Mouse (Mus musculus) hindbrain, embryonic 12.5 days (tissue): ENCODE results near the gene Ubac1. TPM values are rescaled to one million over a fixed set of nuclear protein-coding genes. Genes with fewer than 3 reads are reported as not detected.

ENCODE experiments used
- ATAC-seq: fragments of 200-750 bp; cut with Nextera tagmentation; 2 replicates; pipeline ENCODE4 v1.8.0; 2017; ENCODE audit warnings: moderate TSS enrichment; ENCODE audit not compliant: low FRiP score
- H3K27ac ChIP-seq: fragments of 300-500 bp; sonication (generic); 2 replicates; pipeline ENCODE4 v1.5.1; 2016; ENCODE audit warnings: mild to moderate bottlenecking
- H3K27me3 ChIP-seq: fragments of 300-500 bp; sonication (generic); 2 replicates; pipeline ENCODE4 v1.6.1; 2016; ENCODE audit warnings: mild to moderate bottlenecking
- H3K36me3 ChIP-seq: fragments of 300-500 bp; sonication (generic); 2 replicates; pipeline ENCODE4 v1.6.1; 2016; ENCODE audit warnings: mild to moderate bottlenecking
- H3K4me1 ChIP-seq: fragments of 300-500 bp; sonication (generic); 2 replicates; pipeline ENCODE4 v1.6.1; 2016
- H3K4me2 ChIP-seq: fragments of 300-500 bp; sonication (generic); replicated peaks from 2 replicates; pipeline ENCODE4 v1.6.1; 2016; ENCODE audit warnings: mild to moderate bottlenecking
- H3K4me3 ChIP-seq: fragments of 300-500 bp; sonication (generic); 2 replicates; pipeline ENCODE4 v1.5.1; 2016; ENCODE audit warnings: mild to moderate bottlenecking
- H3K9ac ChIP-seq: fragments of 300-500 bp; sonication (generic); 2 replicates; pipeline ENCODE4 v1.6.1; 2016; ENCODE audit warnings: mild to moderate bottlenecking, moderate library complexity
- H3K9me3 ChIP-seq: fragments of 300-500 bp; sonication (generic); replicated peaks from 2 replicates; pipeline ENCODE4 v1.6.1; 2016; ENCODE audit warnings: mild to moderate bottlenecking
- WGBS: fragments of 180-500 bp; shearing (Covaris S2); methylation state at CpG from one replicate; pipeline ENCODE4 v1.1.7; 2016; 5-methylcytosine and 5-hydroxymethylcytosine counted together
- polyA plus RNA-seq: library from polyadenylated mRNA; unstranded; fragments of >200 nt; fragmentation: Nextera tagmentation; extraction: Ambion mirVana; gene quantifications from 2 replicates; pipeline ENCODE4 v1.2.1, GENCODE M21; 2016

Gene Ubac1
- 98.4 and 102 TPM in 2 replicates for polyA plus RNA-seq

DNA sequence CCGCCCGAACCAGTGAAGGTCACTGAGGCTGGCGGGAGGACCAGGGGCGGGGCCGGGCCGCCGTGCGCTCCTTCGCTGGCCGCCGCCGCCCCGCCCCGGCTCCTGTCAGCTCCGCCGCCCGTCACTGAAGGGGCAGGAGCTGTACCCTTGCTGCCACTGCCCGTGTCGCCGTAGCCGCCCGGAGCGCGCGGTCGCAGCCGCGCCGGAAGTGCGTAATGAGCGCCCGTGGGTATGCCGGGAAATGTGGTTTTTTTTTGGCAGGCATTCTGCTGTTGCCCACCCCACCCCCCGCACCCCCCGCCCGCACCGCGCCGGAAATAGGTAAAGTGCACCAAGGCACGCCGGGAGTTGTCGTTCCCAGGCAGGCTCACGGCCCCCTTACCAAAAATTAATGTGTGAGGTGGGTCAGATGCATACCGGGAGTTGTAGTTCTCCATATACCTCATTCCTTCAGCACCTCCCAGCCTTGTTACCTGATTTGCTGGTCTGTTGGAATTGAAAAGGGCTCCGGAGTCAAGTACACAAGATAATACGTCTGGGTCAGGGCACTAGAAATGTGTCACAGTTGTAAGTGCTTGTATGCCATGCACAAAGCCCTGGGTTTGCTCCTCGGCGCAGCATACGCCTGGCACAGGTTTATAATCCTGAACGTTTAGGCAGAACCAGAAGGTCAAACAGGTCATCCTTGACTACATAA, at the start of gene Ubac1:
Ubac1 (minus strand) TSS at position 187 of the 697 bp plus-strand sequence.
- H3K4me1 ChIP-seq: peaks cover 16% of the 10 kb centered on the region
- H3K9ac ChIP-seq: peak within 1 kb of the TSS; percentile 89
- H3K36me3 ChIP-seq: no peaks in the 10 kb centered on the region
- ATAC-seq: peak; percentile 93
- 8% methylated on average over 44 of the region's 50 CpGs for whole genome bisulfite sequencing
- no peaks in the 10 kb centered on the region for H3K27me3 ChIP-seq
- peak within 1 kb of the TSS; percentile 92 for H3K4me3 ChIP-seq
- peak within 1 kb of the TSS; percentile 73 for H3K4me2 ChIP-seq
- H3K27ac ChIP-seq: peak within 1 kb of the TSS; percentile 86
- H3K9me3 ChIP-seq: no peaks in the 10 kb centered on the region

DNA sequence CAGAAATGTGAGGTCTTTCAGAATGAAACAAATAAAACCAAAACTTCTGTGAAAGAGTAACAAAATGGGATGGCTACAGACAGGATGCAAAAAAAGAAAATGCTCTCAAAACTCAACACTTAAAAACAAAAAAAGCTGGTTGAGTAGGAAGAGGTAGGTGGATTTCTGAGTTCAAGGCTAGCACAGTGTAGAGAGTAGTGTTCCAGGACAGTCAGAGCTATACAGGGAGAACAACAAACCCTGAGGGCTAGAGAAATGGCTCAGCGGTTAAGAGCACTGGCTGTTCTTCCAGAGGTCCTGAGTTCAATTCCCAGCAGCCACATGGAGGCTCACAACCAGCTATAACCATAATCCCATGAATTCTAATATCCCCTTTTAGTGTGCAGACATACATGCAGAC, 47.0 kb upstream of the Ubac1 start:
- H3K27ac ChIP-seq: no peak overlapping the region
- no peak overlapping the region for H3K4me2 ChIP-seq
- no peaks in the 10 kb centered on the region for H3K36me3 ChIP-seq
- H3K27me3 ChIP-seq: no peaks in the 10 kb centered on the region
- H3K9me3 ChIP-seq: no peaks in the 10 kb centered on the region
- H3K4me3 ChIP-seq: no peak overlapping the region
- peaks cover 11% of the 10 kb centered on the region for H3K4me1 ChIP-seq
- no peak for ATAC-seq
- WGBS: 83% methylated on average over 1 of the region's 1 CpGs
- H3K9ac ChIP-seq: no peak overlapping the region

DNA sequence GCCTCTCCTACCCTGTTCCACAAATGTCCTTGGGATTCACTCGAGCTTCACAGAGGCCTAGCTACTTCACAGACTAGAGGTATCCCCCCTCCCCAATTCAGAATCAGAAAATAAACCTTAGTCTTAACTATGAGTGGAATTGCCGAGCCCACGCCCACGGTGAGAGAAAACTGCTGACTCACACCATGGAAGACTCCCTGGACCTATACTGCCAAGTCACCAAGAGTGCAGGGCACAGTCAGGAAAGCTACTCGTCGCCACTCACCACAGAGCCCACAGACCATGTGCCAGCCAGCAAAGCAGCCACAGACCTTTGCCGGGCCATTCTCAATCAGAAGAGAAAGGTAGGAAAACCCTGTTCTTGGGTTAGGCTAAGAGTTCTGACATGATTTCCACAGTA, 46.6 kb upstream of the Ubac1 start:
- Histone ChIP-seq H3K4me3 (no peak overlapping the region), H3K4me2 (no peak overlapping the region), H3K27me3 (no peaks in the 10 kb centered on the region), H3K9ac (no peak overlapping the region), H3K4me1 (peaks cover 11% of the 10 kb centered on the region), H3K36me3 (no peaks in the 10 kb centered on the region), H3K27ac (no peak overlapping the region), H3K9me3 (no peaks in the 10 kb centered on the region)
- ATAC-seq: no peak
- WGBS: 87% methylated on average over 7 of the region's 7 CpGs

DNA sequence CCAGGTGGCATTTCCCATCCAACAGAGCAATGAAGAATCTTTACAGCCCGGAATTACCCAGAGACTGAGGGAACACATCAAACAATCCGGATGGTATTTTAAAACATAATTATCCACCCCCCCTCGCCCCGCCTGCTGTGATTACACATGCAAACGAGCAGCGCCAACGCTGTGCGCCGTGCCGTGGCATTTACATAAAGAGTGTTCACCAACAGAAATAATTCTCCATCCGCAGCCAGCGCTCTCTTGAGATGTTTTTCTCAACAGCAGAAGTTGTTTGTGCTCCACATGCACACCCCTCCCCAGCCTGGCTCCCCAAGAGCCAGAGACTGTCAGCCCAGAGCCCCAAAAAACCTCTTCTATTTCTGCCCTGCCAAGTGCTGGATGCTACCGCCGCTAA, 45.0 kb upstream of the Ubac1 start:
- Histone ChIP-seq H3K36me3 (no peaks in the 10 kb centered on the region), H3K27me3 (0 out of 2 replicates have a peak, but pooled peaks cover 3% of the 10 kb centered on the region), H3K9me3 (no peaks in the 10 kb centered on the region), H3K4me2 (no peak overlapping the region), H3K4me3 (no peak overlapping the region), H3K27ac (no peak overlapping the region), H3K9ac (no peak overlapping the region), H3K4me1 (peaks cover 11% of the 10 kb centered on the region)
- 74% methylated on average over 14 of the region's 14 CpGs for WGBS
- no peak for ATAC-seq

DNA sequence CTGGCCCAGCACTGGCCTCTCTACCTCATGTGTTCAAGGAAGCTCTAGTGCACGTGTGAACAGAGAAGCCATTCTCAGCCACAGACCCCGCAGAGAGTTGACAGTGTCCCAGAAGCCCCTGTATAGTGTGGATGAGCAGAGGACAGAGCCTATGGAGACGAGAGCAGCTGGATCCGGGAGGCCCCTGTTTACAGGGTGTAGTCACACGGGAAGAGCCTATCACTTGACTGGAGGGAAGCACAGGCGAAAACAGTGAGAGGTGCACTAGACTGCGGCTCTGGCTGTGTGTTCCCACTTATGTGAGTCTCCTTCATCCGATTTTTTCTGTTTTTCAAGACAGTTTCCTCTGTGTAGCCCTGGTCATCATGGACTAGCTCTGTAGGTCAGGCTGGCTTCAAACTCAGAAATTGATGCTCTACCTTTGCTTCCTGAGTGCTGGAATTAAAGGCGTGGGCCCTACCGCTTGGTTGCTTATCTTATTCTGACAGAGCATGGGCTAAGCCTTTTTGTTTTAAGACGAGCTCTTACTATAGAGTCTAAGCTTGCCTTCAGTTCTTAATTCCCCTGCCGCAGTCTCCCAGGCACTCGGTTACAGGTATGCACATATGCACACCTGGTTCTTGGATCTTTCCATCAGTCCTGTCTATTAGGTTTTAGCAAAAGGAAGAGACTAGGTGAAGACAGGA, 41.3 kb upstream of the Ubac1 start:
- H3K4me1 ChIP-seq: peaks cover 14% of the 10 kb centered on the region
- no peak for ATAC-seq
- H3K9ac ChIP-seq: no peak overlapping the region
- 0 out of 2 replicates have a peak, but pooled peaks cover 4% of the 10 kb centered on the region for H3K36me3 ChIP-seq
- no peaks in the 10 kb centered on the region for H3K9me3 ChIP-seq
- H3K27me3 ChIP-seq: 0 out of 2 replicates have a peak, but pooled peaks cover 3% of the 10 kb centered on the region
- 81% methylated on average over 13 of the region's 13 CpGs for WGBS
- H3K27ac ChIP-seq: no peak overlapping the region
- H3K4me3 ChIP-seq: no peak overlapping the region
- no peak overlapping the region for H3K4me2 ChIP-seq

DNA sequence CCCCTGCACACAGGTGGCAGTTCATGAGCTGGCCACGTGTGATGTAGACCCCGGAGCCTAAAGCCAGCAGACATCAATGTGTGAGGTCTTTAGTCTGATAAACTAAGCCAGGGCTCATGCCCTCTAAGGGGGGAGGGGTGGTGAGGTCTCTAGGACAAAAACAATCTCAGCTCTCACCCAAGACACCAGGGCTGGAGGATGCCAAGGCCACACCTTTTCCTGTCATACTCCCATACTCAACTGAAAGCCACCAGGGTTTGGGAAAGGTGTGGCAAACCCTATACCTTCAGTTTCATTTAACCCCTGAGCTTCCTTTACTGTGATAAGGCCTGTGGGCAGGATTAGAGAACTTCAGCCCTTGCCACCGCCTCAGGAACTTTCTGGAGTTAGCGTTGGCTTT, 40.7 kb upstream of the Ubac1 start:
- H3K4me2 ChIP-seq: no peak overlapping the region
- 82% methylated on average over 4 of the region's 4 CpGs for WGBS

DNA sequence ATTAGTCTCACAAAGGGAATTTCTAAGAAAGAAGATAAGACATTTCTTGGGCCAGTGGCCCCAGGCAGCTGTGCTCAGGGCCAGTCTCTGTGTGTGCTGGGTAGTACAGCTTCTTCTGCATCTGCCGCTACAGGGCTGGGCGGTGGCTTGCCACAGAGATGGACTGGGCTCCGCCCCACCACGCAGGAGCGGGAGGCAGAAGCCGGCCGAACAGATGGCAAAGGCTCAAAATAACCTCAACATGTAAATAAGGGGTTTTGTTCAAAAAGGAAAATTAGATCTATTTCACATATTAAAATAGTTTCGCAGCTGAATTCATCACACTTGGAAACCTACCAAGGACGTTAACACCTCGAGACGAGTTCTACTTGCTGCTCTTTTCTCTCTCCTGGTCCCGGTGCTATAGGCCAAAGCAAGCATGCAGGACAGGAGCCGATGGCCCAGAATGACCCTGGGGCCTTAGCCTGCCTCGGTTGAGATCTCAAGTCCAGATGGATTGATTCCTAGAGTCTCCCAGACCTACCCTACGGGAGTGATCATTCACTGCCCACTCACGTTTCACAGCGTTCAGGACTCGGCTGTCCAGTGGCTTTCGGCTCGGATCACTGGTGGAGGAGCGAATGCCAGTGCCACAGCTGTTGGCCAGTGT, 39.6 kb upstream of the Ubac1 start:
- Histone ChIP-seq H3K27me3 (0 out of 2 replicates have a peak, but pooled peaks cover 3% of the 10 kb centered on the region), H3K4me2 (no peak overlapping the region), H3K36me3 (0 out of 2 replicates have a peak, but pooled peaks cover 4% of the 10 kb centered on the region), H3K9me3 (no peaks in the 10 kb centered on the region), H3K27ac (no peak overlapping the region), H3K4me1 (peaks cover 7% of the 10 kb centered on the region), H3K9ac (no peak overlapping the region), H3K4me3 (no peak overlapping the region)
- 63% methylated on average over 21 of the region's 21 CpGs for WGBS
- ATAC-seq: no peak

More for the DNA sequence above, 40.7 kb upstream of the Ubac1 start:
- H3K36me3 ChIP-seq: 0 out of 2 replicates have a peak, but pooled peaks cover 4% of the 10 kb centered on the region
- no peaks in the 10 kb centered on the region for H3K9me3 ChIP-seq
- 0 out of 2 replicates have a peak, but pooled peaks cover 3% of the 10 kb centered on the region for H3K27me3 ChIP-seq
- peaks cover 14% of the 10 kb centered on the region for H3K4me1 ChIP-seq
- H3K9ac ChIP-seq: no peak overlapping the region
- no peak overlapping the region for H3K27ac ChIP-seq
- no peak overlapping the region for H3K4me3 ChIP-seq
- no peak for ATAC-seq

DNA sequence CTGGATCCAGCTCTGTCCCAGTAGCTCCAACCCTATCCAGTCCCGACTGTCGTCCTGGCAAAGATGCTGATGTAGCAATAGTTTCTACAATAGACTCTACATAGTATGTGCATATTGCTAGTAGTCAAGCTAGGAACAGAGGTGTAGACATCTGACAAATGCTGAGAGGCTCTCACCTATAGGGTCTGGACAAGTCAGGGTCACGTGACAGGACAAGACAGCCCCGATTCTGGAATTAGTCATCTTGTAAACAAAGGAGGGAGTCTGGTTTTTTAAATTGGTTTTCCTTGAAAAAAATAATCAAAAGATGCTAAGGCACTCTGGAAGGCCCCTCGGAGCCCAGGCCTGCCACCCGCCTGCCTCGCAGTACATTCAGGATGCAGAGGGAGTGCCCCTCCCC, 35.5 kb upstream of the Ubac1 start:
- Histone ChIP-seq H3K4me3 (no peak overlapping the region), H3K4me2 (no peak overlapping the region), H3K4me1 (peaks cover 5% of the 10 kb centered on the region; the same call in 1 of the 2 replicates), H3K9ac (no peak overlapping the region), H3K9me3 (no peaks in the 10 kb centered on the region), H3K27me3 (0 out of 2 replicates have a peak, but pooled peaks cover 1% of the 10 kb centered on the region), H3K27ac (no peak overlapping the region), H3K36me3 (0 out of 2 replicates have a peak, but pooled peaks cover 4% of the 10 kb centered on the region)
- ATAC-seq: no peak
- 87% methylated on average over 7 of the region's 7 CpGs for WGBS

DNA sequence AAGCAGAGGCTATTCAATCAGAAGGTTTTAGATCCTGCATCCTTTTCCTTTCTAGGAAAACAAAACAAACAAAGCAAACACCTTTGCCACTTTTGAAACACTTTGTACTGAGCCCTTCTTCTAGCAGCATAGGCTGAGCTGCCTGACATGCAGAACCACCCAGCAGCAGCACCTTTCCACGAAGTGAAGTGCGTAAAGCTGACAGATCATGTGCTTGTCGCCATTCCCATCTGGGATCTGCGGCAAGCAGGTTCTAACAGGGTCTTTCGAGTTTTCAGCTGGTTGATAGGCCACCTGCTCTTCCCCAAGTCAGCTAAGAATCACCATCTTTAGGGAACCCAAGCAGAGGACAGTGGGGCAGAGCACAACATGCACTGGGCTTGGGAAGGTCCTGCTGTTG, 34.7 kb upstream of the Ubac1 start:
- Histone ChIP-seq H3K4me1 (peaks cover 5% of the 10 kb centered on the region; the same call in 1 of the 2 replicates), H3K4me2 (no peak overlapping the region), H3K36me3 (0 out of 2 replicates have a peak, but pooled peaks cover 4% of the 10 kb centered on the region), H3K4me3 (no peak overlapping the region), H3K9ac (no peak overlapping the region), H3K9me3 (no peaks in the 10 kb centered on the region), H3K27ac (no peak overlapping the region), H3K27me3 (no peaks in the 10 kb centered on the region)
- ATAC-seq: no peak
- WGBS: 73% methylated on average over 5 of the region's 5 CpGs

DNA sequence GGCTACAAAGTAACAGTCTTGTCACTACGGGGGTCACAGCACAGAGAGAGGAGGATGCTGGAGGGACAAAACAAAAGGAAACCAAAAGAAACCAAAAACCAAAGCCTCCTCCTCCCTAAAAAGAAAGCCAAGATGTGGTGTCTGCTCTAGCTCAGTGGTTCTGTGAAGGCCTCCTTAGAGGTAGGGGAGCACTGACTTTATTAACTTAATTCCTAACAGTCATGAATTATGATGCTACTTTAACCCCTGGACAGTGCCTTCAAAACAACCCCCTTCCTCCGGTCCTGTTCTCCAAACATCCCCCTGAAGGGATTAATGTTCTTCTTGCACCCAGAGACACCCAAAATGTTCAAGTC, 34.2 kb upstream of the Ubac1 start:
- Histone ChIP-seq H3K27me3 (no peaks in the 10 kb centered on the region), H3K9me3 (no peaks in the 10 kb centered on the region), H3K4me2 (no peak overlapping the region), H3K36me3 (0 out of 2 replicates have a peak, but pooled peaks cover 4% of the 10 kb centered on the region), H3K9ac (no peak overlapping the region), H3K27ac (no peak overlapping the region), H3K4me1 (peaks cover 5% of the 10 kb centered on the region; the same call in 1 of the 2 replicates), H3K4me3 (no peak overlapping the region)
- WGBS: 46% methylated on average over 2 of the region's 2 CpGs
- ATAC-seq: no peak

DNA sequence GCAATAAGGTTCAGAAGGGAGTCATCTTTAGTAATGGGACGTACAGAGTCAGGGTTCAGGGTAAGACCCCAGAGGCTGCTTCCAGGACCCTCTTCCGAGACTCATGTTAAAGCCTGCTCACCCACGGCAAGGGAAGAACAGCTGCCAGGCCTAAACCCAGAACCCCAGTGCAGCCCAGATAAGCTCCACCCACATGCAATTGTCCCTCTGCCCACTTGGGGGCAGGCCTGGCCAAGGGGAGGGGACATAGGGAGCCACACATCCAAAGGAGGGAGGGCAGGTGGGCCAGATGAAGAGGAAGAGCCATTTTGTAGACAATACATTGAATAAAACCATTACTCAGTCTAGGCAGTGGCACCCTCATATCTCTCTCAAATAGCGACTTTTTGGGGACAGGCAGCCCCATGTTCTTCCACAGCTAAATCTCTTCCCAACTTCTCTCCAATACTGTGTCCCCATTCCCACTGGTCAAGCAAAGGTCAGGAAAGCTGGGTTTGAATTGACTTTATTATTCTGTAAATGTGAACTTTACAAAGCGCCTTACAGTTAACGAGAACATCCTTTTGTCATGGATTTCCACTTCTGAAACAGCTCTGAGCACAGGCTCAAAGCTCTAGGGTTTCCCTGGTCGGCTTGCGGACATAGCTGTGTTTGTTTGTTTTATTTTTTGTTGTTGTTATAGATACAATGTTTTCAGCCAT, 33.6 kb upstream of the Ubac1 start:
- no peak overlapping the region for H3K9ac ChIP-seq
- 32% methylated on average over 8 of the region's 8 CpGs for WGBS
- H3K9me3 ChIP-seq: no peaks in the 10 kb centered on the region
- 0 out of 2 replicates have a peak, but pooled peaks cover 4% of the 10 kb centered on the region for H3K36me3 ChIP-seq
- H3K4me2 ChIP-seq: no peak overlapping the region
- no peaks in the 10 kb centered on the region for H3K27me3 ChIP-seq
- no peak overlapping the region for H3K4me3 ChIP-seq
- peak; percentile 75 for ATAC-seq
- no peak overlapping the region for H3K27ac ChIP-seq
- H3K4me1 ChIP-seq: peaks cover 5% of the 10 kb centered on the region; the same call in 1 of the 2 replicates

DNA sequence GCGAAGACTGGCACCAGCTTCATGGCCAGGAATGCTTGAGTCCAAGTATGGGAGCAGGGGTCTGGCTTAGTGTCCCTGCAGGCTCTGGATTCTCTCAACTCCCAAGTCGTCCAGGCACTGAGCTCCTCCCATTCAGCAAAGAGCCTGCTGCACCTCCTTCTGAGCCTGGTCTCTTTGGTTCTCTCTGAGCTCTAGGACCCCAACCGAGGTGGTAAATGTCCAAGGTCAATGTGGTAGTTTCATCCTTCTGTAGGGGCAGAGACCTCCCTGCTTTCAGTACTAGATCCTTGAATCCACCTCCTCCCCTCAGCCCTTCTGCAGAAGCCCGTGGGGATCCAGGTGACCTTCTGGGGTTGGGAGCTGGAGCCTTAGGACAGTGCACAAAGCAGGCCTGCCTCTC, 31.3 kb upstream of the Ubac1 start:
- Histone ChIP-seq H3K4me2 (no peak overlapping the region), H3K4me3 (no peak overlapping the region), H3K36me3 (no peaks in the 10 kb centered on the region), H3K9ac (no peak overlapping the region), H3K9me3 (no peaks in the 10 kb centered on the region), H3K27me3 (no peaks in the 10 kb centered on the region), H3K27ac (no peak overlapping the region), H3K4me1 (0 out of 2 replicates have a peak, but pooled peaks cover 2% of the 10 kb centered on the region)
- no peak for ATAC-seq
- 44% methylated on average over 4 of the region's 4 CpGs for WGBS
